Mouse (Mus musculus): Measurements from ENCODE around the gene Med19.
A peak's percentile ranks its signal among the peaks of the same experiment; 100 is the strongest.

The Med19 gene

GRCm38 (mm10) chr2:84677968-84678880 lies at the start of gene Med19, which contains the start of gene Gm28635:
Med19 (plus strand) TSS chr2:84678402.
Gm28635 (minus strand) TSS chr2:84678041.
- peak; percentile 92 for DNase-seq (ENCODE audit: extremely low spot score, low spot score)

- no peak for DNase-seq (ENCODE audit: extremely low spot score, low spot score)
These were observed 46.2 kb upstream of the Med19 start for GRCm38 (mm10) chr2:84632001-84632400.

GRCm38 (mm10) chr2:84632999-84633398 lies 45.2 kb upstream of the Med19 start:
- no peak for DNase-seq (ENCODE audit: extremely low spot score, low spot score)

GRCm38 (mm10) chr2:84634006-84634405 lies 44.2 kb upstream of the Med19 start:
- DNase-seq (ENCODE audit: extremely low spot score, low spot score): no peak

GRCm38 (mm10) chr2:84634934-84635482 lies 43.2 kb upstream of the Med19 start:
- no peak for DNase-seq (ENCODE audit: extremely low spot score, low spot score)

- peak; percentile 56 for DNase-seq (ENCODE audit: extremely low spot score, low spot score)
These were observed 42.6 kb upstream of the Med19 start for GRCm38 (mm10) chr2:84635611-84636010.

- peak; percentile 47 for DNase-seq (ENCODE audit: extremely low spot score, low spot score)
These were observed 41.9 kb upstream of the Med19 start for GRCm38 (mm10) chr2:84636231-84636741.

GRCm38 (mm10) chr2:84637452-84638165 lies 40.6 kb upstream of the Med19 start:
- DNase-seq (ENCODE audit: extremely low spot score, low spot score): peak; percentile 27

GRCm38 (mm10) chr2:84638428-84639220 lies 39.6 kb upstream of the Med19 start:
- DNase-seq (ENCODE audit: extremely low spot score, low spot score): no peak

- no peak for DNase-seq (ENCODE audit: extremely low spot score, low spot score)
These were observed 37.4 kb upstream of the Med19 start for GRCm38 (mm10) chr2:84640833-84641232.

GRCm38 (mm10) chr2:84646138-84646537 lies 32.1 kb upstream of the Med19 start:
- no peak for DNase-seq (ENCODE audit: extremely low spot score, low spot score)

- no peak for DNase-seq (ENCODE audit: extremely low spot score, low spot score)
These were observed 31.1 kb upstream of the Med19 start for GRCm38 (mm10) chr2:84647051-84647568.

- no peak for DNase-seq (ENCODE audit: extremely low spot score, low spot score)
These were observed 29.8 kb upstream of the Med19 start for GRCm38 (mm10) chr2:84648369-84648768.

- DNase-seq (ENCODE audit: extremely low spot score, low spot score): peak; percentile 56
These were observed 28.5 kb upstream of the Med19 start for GRCm38 (mm10) chr2:84649674-84650073.

- DNase-seq (ENCODE audit: extremely low spot score, low spot score): peak; percentile 82
These were observed 27.6 kb upstream of the Med19 start, which contains the start of gene Ctnnd1 for GRCm38 (mm10) chr2:84650464-84651195. Ctnnd1 (minus strand) TSS chr2:84650765.

- no peak for DNase-seq (ENCODE audit: extremely low spot score, low spot score)
These were observed 24.8 kb upstream of the Med19 start for GRCm38 (mm10) chr2:84653354-84653753.

- DNase-seq (ENCODE audit: extremely low spot score, low spot score): no peak
These were observed 22.3 kb upstream of the Med19 start for GRCm38 (mm10) chr2:84655864-84656263.

GRCm38 (mm10) chr2:84658806-84659205 lies 19.4 kb upstream of the Med19 start, which contains the start of gene Btbd18:
Btbd18 (plus strand) TSS chr2:84659079.
- no peak for DNase-seq (ENCODE audit: extremely low spot score, low spot score)

- no peak for DNase-seq (ENCODE audit: extremely low spot score, low spot score)
These were observed 17.9 kb upstream of the Med19 start for GRCm38 (mm10) chr2:84660253-84660652.

- peak; percentile 38 for DNase-seq (ENCODE audit: extremely low spot score, low spot score)
These were observed 15.3 kb upstream of the Med19 start for GRCm38 (mm10) chr2:84662866-84663265.

Measured in neural tube, embryonic 10.5 days (tissue).